Mouse (Mus musculus): Measurements from ENCODE around the gene Sele.

DNA sequence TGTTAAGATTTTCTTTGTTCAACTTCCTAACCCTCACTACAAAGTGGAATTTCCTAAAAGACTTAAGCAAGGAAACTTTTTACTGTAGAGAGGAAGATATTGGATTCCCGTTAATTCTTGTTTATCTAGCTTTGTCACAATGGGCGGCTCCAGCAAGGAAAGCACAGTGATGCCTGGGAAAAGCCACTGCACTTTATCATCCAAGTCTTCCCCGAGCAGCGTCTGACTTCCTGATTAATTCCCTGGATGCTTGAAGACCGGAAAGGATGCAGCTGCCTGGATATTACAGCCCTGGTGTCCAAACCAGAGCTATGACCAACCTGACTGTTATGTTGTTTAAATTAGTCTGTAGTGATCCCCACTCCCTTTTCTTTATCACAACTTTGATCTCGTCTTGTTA, 48.7 kb downstream of the Sele start:
- TF ChIP-seq GATA1 (IDR thresholded peaks at IDR 0.05; ENCODE audit: borderline replicate concordance, low read length) = no peak
- no peak for TF ChIP-seq FLI1 (IDR thresholded peaks at IDR 0.05; ENCODE audit: low read length)
